Mouse (Mus musculus): ENCODE results near the gene Perp.

Perp gene

DNA sequence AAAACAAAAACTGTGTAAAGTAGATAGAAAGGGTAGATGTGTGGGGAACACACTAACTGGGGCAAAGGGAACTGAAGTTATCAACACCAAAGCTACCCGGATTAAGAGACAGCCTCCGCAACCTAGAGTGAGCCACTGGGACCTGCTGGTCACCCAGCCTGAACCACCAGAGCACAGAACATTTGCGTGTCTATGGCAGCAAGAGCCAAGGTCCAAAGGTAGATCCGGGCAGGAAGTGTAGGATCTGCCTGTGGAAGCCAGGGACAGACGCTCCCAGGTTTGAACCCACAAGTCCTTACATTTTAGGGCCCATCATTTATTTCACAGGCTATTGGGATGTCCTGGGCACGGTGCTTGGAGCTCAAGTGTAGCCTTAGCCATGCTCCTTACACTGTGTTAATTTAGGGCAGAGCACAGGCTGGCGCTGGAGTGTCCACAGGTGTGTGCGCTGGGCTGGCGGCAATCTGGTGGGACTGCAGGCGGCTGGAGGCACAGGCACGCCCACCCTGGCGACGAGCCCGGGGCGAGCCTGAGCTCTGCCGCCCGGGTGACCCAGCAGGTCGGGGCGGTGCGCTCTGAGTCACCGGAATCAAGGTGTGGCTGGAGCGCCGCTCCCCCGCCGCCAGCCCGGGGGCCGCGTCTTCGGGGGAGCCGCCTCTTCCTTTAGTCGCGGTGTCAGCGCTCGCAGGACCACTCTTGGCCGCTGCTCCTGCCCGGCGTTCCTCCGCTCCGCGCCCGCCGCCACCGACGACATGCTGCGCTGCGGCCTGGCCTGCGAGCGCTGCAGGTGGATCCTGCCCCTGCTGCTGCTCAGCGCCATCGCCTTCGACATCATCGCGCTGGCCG, at the start of gene Perp:
Gene Perp, plus strand, starts transcription at position 580 of the 846 bp plus-strand sequence.
- POLR2A ChIA-PET = interaction anchor here in 3 of 4 experiments (0.5 to 1.5 kb wide), 7 partner anchors 12 to 830 kb away, joined by 3 to 8 read pairs (median 3); partner anchors contain the start of gene Tnfaip3 (in 1 of the 3)

DNA sequence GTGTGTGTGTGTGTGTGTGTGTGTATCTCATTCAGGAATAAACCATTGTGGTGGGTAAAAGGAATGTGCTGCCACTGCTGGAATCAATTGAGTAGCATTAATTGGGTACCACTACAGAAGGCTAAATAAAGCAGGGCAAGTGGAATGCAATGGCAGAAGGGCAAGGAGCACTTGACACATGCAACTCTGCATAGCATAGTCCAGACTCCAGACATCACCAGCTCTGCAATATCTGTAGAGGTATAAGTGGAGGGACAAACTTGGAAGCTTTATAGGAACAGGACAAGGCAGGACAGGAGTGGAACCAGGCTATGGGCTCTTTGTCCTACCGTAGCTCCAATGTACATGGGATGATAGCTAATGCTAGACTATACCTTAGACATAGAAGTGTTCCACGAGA, 33.1 kb upstream of the Perp start:
- POLR2A ChIA-PET = no interaction called here
- CTCF ChIA-PET = interaction anchor here in 1 of 4 experiments (0.7 kb wide), 1 partner anchor 49 kb away, joined by 3 read pairs; no protein-coding TSS in a partner anchor

More for the DNA sequence above, at the start of gene Perp:
- CTCF ChIA-PET = interaction anchor here (0.6 to 2.2 kb wide), 10 partner anchors 9 to 72 kb away, joined by 3 to 6 read pairs (median 3); no protein-coding TSS in a partner anchor

DNA sequence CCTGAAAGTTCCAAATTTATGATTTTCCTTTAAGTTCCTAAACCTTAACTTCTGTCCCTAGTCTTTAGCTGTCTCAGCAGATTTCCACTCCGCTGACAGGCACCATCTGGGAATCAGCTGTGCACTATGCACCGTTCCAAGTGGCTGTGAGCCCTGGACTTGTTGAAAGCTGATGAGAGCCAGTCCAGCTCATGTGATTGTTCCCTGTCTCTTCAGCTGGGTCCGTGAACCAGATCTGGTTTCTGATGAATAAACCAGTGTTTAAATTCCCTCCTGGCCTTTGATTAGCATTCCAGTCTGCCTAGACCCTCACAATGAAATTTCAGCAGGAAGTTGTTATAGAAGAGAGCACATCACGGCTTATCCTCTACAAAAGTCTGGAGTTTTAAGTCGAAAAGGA, 28.3 kb upstream of the Perp start:
- POLR2A ChIA-PET = interaction anchor here in 1 of 4 experiments (0.6 kb wide), 1 partner anchor 198 kb away, joined by 3 read pairs; no protein-coding TSS in a partner anchor
- CTCF ChIA-PET = no interaction called here

DNA sequence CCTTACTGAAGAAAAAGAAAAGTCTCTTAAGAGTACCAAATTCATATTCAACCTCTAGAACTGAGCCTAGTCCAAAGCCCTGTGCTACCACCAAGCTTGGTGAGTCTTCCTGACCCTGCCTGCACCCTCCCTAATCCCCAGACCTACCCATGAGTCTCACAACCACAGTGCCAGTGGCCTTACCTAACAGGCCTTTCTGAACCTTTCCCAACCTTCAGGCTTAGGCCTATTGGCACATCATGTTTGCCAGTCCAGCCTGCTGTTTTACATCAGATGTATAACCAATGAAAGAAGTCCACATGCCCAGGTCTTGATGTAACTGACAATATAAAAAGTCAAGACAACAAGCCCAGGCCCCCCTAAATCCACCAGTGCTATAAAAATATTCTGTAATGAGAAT, 19.7 kb upstream of the Perp start:
- CTCF ChIA-PET = interaction anchor here in 1 of 4 experiments (0.5 kb wide), 1 partner anchor 11 kb away, joined by 3 read pairs; no protein-coding TSS in a partner anchor
- POLR2A ChIA-PET = no interaction called here

DNA sequence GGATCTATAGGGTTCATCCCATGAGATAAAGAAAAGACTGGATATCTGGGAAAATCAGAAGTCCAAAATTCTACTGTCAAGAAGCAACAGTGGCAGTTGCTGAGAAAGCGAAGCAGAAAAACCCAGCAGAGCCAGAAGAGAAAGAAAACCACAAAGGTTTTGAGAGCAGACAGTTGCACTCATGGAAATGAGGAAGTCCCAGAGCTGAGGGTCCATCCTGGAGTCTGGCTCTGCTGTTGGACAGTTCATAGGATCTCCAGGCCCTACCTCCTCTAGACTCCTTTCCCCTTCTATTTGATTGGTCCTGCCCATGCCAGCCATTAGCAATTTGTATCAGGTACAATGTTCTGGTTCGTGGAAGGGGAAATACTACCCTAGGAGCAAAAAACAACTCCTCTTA, 18.7 kb upstream of the Perp start:
- POLR2A ChIA-PET = no interaction called here
- CTCF ChIA-PET = no interaction called here

DNA sequence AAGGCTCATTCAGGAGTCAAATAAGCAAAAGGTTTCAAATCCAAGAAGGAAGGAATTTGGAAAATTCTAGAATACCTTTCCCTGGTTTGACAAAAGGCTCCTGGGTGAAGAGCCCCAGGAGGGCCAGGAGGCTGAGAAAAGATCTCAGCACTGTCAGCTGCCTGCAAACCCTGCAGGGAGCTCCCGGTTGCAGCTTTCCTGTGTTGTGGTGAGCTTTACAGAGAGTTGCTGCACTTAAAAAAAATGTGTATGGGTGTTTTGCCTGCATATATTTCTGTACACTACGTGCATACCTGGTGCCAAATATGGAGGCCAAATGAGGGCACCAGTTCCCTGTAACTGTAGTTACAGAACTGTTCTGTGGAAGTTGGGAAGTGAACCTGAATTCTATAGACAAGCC, 16.9 kb upstream of the Perp start:
- ChIA-PET POLR2A (no interaction called here), CTCF (no interaction called here)

DNA sequence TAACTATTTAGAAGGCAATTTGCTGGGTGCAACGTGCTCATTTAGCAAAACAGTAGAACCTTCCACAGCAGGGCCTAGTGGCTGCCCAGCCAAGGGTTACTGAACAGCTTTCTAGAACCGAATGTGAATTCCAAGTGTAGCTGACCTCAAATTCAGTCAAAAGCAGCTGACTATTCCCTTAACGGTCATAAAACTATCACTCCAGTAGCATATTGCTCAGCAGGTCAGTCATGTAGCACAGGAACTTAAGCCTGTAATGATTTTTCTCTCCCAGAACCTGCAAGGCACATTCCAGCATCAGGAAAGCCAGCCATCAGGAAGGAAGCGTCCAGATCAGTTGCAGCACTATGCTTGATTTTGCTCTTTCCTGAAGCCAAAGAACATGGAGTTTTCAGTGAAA, 14.5 kb upstream of the Perp start:
- ChIA-PET POLR2A (no interaction called here), CTCF (no interaction called here)

DNA sequence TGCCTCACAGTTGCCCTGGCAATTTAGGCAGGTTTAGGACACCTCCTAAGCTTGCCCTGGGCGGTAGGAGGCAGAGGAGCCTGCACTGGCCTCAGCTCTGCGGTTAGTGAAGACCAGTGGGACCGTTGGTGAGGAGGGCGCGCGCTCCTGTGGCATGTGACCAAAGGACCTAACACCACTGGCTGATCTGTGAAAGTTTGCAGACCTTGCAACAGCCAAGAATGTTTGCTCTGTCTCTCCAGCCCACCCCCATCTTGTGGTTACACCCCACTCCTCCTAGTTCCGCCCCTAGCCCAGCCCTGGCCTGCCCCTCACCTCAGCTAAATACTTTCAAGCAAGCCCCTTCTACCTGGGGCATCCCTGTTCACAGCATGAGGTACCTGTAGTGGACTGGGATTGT, 13.0 kb upstream of the Perp start:
- ChIA-PET POLR2A (interaction anchor here in 1 of 4 experiments (1.1 kb wide), 1 partner anchor 13 kb away, joined by 4 read pairs; the partner anchor contains the start of gene Perp), CTCF (interaction anchor here in 2 of 4 experiments (0.6 to 1.7 kb wide), 4 partner anchors 12 to 259 kb away, joined by 3 to 7 read pairs (median 3); partner anchors contain the start of gene Perp (in 1 of the 2))

DNA sequence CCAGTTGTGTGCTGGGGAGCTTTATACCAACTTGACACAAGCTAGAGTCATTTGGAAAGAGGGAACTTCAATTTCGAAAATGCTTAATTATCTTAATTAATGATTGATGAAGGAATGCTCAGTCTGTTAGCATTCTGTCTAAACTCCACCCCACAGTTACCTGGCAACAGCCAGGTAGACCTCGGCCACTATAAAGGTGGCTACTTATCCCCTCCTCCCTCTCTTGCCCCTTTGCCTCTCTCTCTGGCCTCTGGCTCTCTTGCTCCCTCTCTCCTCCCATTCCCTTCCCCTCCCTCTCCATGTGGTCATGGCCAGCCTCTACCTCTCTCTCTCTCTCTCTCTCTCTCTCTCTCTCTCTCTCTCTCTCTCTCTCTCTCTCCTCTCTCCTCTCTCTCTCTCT, 10.4 kb upstream of the Perp start:
- ChIA-PET CTCF (interaction anchor here in 1 of 4 experiments (1.1 kb wide), 1 partner anchor 70 kb away, joined by 4 read pairs; no protein-coding TSS in a partner anchor), POLR2A (no interaction called here)

DNA sequence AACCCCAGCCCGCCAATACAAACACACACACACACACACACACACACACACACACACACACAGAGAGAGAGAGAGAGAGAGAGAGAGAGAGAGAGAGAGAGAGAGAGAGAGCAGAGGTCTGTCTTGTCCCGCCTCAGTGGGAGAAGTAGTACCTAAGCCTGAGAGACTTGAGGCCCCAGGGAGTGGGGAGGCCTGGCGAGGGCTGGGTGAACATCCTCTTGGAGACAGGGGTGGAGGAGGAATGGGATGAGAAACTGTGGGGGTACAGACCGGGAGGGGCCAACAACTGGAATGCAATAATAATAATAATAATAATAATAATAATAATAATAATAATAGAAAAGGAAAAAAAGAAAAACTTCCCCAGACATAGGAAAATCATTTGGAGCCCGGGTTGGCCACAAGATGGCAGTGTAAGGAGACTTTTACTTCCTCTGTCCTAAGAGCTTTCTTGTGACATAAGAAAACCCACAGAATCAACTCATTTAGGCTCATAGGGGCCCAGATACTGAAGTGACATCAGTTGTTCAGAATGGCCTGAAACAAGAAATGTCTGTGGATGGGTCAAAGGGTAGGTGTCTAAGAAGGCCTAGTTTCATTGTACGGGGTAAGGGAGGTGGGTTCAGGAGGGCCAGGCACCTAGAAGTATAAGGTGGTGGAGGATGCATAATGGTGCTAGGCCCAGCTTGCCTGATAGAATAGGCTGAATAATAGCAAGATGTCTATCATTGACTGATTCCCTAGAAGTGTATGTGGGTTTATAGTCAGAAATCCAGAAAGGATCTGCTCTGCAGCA, 8.9 kb upstream of the Perp start:
- CTCF ChIA-PET = interaction anchor here (0.6 to 1.9 kb wide), 17 partner anchors 9 to 1451 kb away, joined by 3 to 24 read pairs (median 4); partner anchors contain the start of gene Perp (in 3 of the 4)
- POLR2A ChIA-PET = interaction anchor here in 2 of 4 experiments (0.5 to 0.9 kb wide), 2 partner anchors 373 to 1106 kb away, joined by 5 read pairs; no protein-coding TSS in a partner anchor

DNA sequence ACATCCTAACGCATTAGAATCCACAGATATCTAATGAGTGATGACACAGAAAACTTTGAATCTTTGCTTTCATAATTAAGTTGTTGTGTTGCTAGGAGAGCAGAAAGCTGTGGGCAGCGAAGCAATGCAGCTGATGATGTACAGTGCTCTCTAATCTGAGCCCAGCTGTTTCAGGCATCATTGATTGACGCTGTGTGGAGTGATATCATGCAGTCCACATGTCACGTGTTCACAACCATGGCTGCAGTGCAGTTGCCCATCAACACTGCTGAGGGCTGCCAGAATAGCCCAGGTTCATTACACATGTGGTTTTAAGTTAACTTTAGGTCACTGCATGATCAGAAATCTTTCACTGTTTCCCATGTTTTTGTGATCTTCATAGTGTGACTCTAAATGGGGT, 5.3 kb upstream of the Perp start:
- CTCF ChIA-PET = no interaction called here
- POLR2A ChIA-PET = no interaction called here

DNA sequence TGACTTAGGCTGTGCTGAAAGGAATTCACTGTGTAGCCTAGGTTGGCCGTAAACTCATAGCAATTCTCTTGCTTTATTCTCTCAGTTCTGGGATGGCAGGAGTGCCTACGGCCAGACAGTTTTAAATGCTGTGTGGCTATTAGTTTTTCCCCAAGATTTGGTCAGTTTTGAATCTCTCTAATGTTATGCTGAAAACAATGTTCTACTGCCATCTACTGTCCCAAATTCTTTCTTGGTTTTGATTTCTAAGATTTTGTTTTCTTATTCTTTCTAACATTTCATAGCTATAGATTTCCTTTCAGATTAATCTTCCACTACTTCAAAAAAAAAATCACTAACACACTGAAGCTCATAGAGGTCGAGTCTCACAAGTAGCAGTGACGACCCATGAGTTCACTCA, 4.1 kb upstream of the Perp start:
- ChIA-PET POLR2A (no interaction called here), CTCF (interaction anchor here in 2 of 4 experiments (0.6 to 1.2 kb wide), 3 partner anchors 269 to 827 kb away, joined by 3 to 4 read pairs (median 3); no protein-coding TSS in a partner anchor)

DNA sequence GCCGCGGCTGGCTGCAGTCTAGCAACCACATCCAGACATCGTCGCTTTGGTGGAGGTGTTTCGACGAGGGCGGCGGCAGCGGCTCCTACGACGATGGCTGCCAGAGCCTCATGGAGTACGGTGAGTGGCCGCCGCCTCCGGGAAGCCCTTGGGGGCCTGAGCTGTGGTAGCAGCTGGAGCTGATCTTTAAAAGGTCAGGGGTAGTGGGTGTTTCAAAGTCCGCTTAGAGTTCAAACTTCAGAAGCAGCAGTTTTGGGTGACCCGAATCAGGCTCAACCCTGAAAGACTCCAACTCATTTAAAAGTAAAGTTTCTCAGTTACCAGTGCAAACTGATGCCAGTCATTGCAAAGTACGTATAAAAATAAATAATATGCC, 455 bp downstream of the Perp start:
- ChIA-PET POLR2A (interaction anchor here in 3 of 4 experiments (0.5 to 1.5 kb wide), 5 partner anchors 12 to 829 kb away, joined by 3 to 8 read pairs (median 4); partner anchors contain the start of gene Tnfaip3 (in 1 of the 3)), CTCF (interaction anchor here (0.6 to 2.2 kb wide), 7 partner anchors 9 to 320 kb away, joined by 3 to 6 read pairs (median 3); no protein-coding TSS in a partner anchor)

DNA sequence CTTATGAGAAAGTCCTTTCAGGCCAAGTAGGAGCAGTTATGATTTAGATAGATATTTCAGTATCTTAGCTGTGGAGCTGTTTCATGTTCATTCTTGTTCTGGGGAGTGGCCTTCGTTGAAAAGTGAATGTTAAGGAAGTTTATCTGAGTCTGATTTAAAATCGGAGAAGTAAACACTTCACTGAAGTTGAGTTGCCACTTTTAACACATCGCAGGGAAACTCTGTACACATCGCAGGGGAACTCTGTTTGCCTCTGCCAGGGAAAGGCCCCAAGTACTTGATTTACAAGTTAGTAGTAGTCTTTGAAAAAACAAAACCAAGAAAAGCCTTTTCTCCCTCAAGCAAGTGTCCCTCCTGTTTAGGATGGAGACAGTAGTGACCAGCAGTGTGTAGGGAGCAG, 891 bp downstream of the Perp start:
- POLR2A ChIA-PET = interaction anchor here in 2 of 4 experiments (0.7 to 1.1 kb wide), 2 partner anchors 11 to 14 kb away, joined by 3 to 4 read pairs; no protein-coding TSS in a partner anchor
- CTCF ChIA-PET = interaction anchor here (0.6 to 2.2 kb wide), 6 partner anchors 9 to 321 kb away, joined by 3 to 6 read pairs (median 5); no protein-coding TSS in a partner anchor

DNA sequence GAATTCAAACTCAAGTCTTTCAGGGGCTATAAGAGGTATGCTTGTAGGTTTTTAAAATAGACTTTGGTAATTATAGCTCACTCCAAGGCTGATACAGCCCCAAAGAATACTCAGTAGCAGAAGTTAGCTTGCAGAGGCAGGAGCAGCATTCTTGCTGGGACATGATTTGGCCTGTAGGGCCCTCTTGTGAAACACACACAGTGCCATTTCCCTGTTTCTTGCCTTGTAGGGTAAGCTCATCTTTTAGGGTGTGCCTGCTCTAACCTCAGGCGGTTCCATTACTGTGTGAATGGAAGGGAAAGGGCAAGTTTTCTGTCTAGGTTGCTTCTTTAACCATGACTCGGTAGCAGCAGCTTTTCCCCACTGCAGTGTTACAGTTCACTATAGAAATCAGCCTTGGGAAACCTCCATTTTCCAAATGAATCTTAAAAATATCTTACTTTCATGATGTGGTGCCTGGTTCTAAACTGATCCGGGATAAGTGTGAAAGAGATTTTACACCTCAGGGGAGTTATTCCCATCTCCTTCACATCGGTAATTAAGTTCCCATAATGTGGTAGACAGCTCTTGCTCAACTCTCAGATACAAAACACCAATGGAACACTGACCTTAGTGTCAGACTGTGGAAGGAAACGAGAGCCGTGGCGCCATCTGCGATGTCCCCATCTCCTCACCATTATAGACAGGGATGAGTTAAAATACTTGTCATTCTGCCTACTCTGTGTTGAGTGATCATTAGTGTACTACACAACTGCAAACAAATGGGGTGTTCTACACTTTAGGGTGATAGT, 1.8 kb downstream of the Perp start:
- POLR2A ChIA-PET = interaction anchor here in 2 of 4 experiments (0.5 to 0.6 kb wide), 3 partner anchors 10 to 242 kb away, joined by 3 to 10 read pairs (median 4); no protein-coding TSS in a partner anchor
- CTCF ChIA-PET = interaction anchor here in 2 of 4 experiments (2.1 to 2.2 kb wide), 2 partner anchors 11 to 57 kb away, joined by 5 to 6 read pairs; no protein-coding TSS in a partner anchor

DNA sequence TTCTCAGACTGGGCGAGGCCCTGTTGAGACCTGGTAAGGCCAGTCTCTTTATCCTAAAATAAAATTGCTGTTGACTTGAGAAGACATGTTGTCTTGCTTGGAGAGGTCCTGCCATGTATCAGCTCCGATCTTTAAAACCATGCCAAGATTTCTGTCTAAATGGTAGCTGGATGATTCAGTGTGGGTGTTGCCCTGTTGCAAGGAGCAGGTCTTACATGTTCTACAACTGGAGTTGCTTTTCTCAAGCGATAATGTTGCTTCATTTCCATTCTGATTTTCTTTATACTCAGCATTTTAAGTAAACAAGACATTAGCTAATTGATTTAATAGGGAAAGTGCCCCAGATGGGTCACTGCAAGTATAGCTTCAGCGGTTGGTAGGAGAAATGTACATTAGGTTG, 5.4 kb downstream of the Perp start:
- CTCF ChIA-PET = interaction anchor here in 1 of 4 experiments (0.6 kb wide), 1 partner anchor 61 kb away, joined by 4 read pairs; no protein-coding TSS in a partner anchor
- POLR2A ChIA-PET = no interaction called here

DNA sequence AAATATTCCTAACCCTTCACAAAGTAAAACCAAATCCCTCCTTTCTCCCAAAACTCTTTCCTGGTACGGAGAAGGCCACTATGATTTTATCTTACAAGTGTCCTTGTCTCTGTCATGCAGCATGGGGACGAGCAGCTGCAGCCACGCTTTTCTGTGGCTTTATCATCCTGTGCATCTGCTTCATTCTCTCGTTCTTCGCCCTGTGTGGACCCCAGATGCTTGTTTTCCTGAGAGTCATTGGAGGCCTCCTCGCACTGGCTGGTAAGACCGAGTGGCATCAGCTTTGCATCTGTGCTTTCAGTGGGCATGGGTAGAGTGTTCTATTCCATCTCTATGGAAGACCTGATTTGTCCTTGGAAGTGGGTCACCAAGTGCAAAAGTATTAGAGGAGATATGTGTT, 8.6 kb downstream of the Perp start:
- POLR2A ChIA-PET = no interaction called here
- CTCF ChIA-PET = interaction anchor here in 2 of 4 experiments (0.6 to 1.6 kb wide), 2 partner anchors 8 to 43 kb away, joined by 3 to 10 read pairs; partner anchors contain the start of gene Perp (in 1 of the 2)

DNA sequence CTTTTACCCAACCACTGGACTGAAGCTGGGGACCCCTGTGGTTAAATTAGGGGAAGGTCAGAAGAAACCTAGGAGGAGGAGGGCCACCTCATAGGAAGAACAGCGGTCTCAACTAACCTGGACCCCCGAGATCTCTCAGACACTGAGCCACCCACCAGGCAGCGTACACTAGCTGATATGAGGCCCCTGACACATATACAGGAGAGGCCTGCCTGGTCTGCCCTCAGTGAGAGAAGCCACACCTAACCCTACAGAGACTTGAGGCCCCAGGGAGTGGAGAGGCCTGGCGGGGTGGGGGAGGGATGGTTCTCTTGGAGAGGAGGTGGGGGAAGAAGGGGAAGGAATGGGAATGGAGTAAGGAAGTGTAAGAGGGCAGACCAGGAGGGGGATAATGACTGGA, 12.4 kb downstream of the Perp start:
- ChIA-PET CTCF (no interaction called here), POLR2A (interaction anchor here in 2 of 4 experiments (0.6 to 1.2 kb wide), 3 partner anchors 11 to 13 kb away, joined by 3 to 8 read pairs (median 4); partner anchors contain the start of gene Perp (in 1 of the 2))
